ENCODE assay signal across 21 mouse cellular contexts in the genomic region with DNA sequence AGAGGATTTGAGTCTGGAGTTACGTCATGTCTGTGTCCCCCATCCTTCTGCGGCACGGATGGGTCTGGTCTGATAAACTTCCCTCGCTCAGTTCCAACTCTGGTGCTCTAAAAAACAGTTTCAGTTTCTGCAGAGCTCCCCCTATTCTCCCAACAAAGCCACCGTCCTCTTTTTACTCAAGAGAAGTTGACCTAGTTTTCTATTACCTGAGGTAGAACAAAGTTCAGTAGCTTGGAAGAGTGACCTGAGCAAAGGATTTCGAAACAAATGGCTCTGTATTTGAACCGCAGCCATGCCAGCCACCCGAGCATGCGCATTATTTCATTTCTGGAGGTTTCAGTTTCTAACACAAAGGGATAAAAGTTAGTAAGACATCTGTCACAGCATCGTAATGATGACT. TPM values are rescaled to one million over a fixed set of nuclear protein-coding genes. Genes with fewer than 3 reads are reported as not detected.
A peak's percentile ranks its signal among the peaks of the same experiment; 100 is the strongest.
DNase-seq lines count a peak whose midpoint lies in the region; ATAC-seq lines count a peak whose summit lies in the region.
"Had no signal": no experiment of that assay in that cellular context is flagged by ENCODE, and none has a peak within 500 bp of the region (broad histone marks: within the 10 kb centered on the region; RNA-seq: fewer than 3 reads in every experiment).

No protein-coding gene starts in this region.

- no peaks in the 10 kb centered on the region for H3K9me3 ChIP-seq in liver, embryonic 16.5 days (replicated peaks; ENCODE audit: control insufficient read depth, low read length)
- no peaks in the 10 kb centered on the region for H3K9me3 ChIP-seq in midbrain, embryonic 10.5 days (replicated peaks)
- H3K9me3 ChIP-seq: embryonic facial prominence, embryonic 10.5 days; limb, embryonic 15.5 days; midbrain, embryonic 13.5 days had no signal

- DNase-seq in kidney, adult 9 months = peak; percentile 66
- DNase-seq in kidney, postnatal 10 days = no peak
- peak; percentile 10 for DNase-seq in brain, adult 2 months (ENCODE audit: low read depth, low spot score)
- peak; percentile 29 for DNase-seq in kidney, postnatal 14 days
- DNase-seq in cerebellum, adult 11-12 months = no peak
- DNase-seq in right cerebral cortex, adult 2 months (ENCODE audit: low spot score in 2 of 2) = no peak
- no peak for DNase-seq in midbrain, embryonic 10.5 days (ENCODE audit: low spot score)
- DNase-seq: adrenal gland, postnatal 25 days; cerebellum, adult 2 months; gastrocnemius, postnatal 36 days; lung, postnatal 10 days; spleen, adult 18-20 months; thymus, adult 18-20 months; thymus, postnatal 4 days had no signal

- no peak overlapping the region for H3K4me3 ChIP-seq in liver, embryonic 16.5 days (ENCODE audit: low read depth, low read length)
- H3K4me3 ChIP-seq in midbrain, embryonic 10.5 days = no peak overlapping the region
- H3K4me3 ChIP-seq: embryonic facial prominence, embryonic 10.5 days; forebrain, embryonic 13.5 days; limb, embryonic 15.5 days; midbrain, embryonic 13.5 days; myocyte had no signal

- no peaks in the 10 kb centered on the region for H3K36me3 ChIP-seq in liver, embryonic 16.5 days (ENCODE audit: control insufficient read depth, insufficient read depth)
- H3K36me3 ChIP-seq in midbrain, embryonic 10.5 days = no peaks in the 10 kb centered on the region
- H3K36me3 ChIP-seq: embryonic facial prominence, embryonic 10.5 days; limb, embryonic 15.5 days; midbrain, embryonic 13.5 days had no signal

- WGBS in liver, embryonic 16.5 days (ENCODE audit: insufficient replicate concordance) = 63% methylated on average over 10 of the region's 10 CpGs
- WGBS in midbrain, embryonic 10.5 days = 92% methylated on average over 10 of the region's 10 CpGs

- no peak overlapping the region for H3K9ac ChIP-seq in liver, embryonic 16.5 days (ENCODE audit: low read depth, low read length)
- H3K9ac ChIP-seq: forebrain, embryonic 13.5 days; limb, embryonic 15.5 days; midbrain, embryonic 13.5 days had no signal

- H3K4me1 ChIP-seq in liver, embryonic 16.5 days (ENCODE audit: control insufficient read depth, low read depth, low read length) = no peaks in the 10 kb centered on the region
- H3K4me1 ChIP-seq in midbrain, embryonic 10.5 days = peaks cover 5% of the 10 kb centered on the region; the same call in 1 of the 2 replicates
- H3K4me1 ChIP-seq: embryonic facial prominence, embryonic 10.5 days; forebrain, embryonic 13.5 days; limb, embryonic 15.5 days; midbrain, embryonic 13.5 days had no signal

- H3K4me2 ChIP-seq in liver, embryonic 16.5 days (ENCODE audit: low read depth, low read length) = peak overlapping the region; percentile 40
- H3K4me2 ChIP-seq: forebrain, embryonic 13.5 days; limb, embryonic 15.5 days; midbrain, embryonic 13.5 days had no signal

- peak overlapping the region; percentile 49 for H3K27ac ChIP-seq in liver, embryonic 16.5 days (ENCODE audit: low read length)
- H3K27ac ChIP-seq in midbrain, embryonic 10.5 days (replicated peaks) = no peak overlapping the region
- H3K27ac ChIP-seq: embryonic facial prominence, embryonic 10.5 days; forebrain, embryonic 13.5 days; hindbrain, postnatal 0 days; limb, embryonic 15.5 days; midbrain, embryonic 13.5 days had no signal

- H3K27me3 ChIP-seq in liver, embryonic 16.5 days (ENCODE audit: control insufficient read depth, insufficient read depth, low read depth, low read length) = no peaks in the 10 kb centered on the region
- no peaks in the 10 kb centered on the region for H3K27me3 ChIP-seq in midbrain, embryonic 10.5 days (ENCODE audit: low read depth, poor library complexity, severe bottlenecking)
- H3K27me3 ChIP-seq: limb, embryonic 15.5 days; midbrain, embryonic 13.5 days had no signal

- peak; percentile 82 for ATAC-seq in liver, embryonic 16.5 days (ENCODE audit: low read depth)
- ATAC-seq: forebrain, embryonic 13.5 days; hindbrain, postnatal 0 days; midbrain, embryonic 13.5 days had no signal

RNA-seq across cellular contexts. Expression of a gene that starts 49.2 kb away (rescaled TPM):
- 9.2 and 9.6 TPM in 2 replicates for polyA plus RNA-seq in liver, embryonic 16.5 days (2015; fragmentation: Nextera tagmentation; extraction: Ambion mirVana)
- polyA plus RNA-seq in midbrain, embryonic 10.5 days (2016; fragmentation: Nextera tagmentation; extraction: Ambion mirVana) = 34.3 and 36.6 TPM in 2 replicates

Comparison
In these comparisons a context has a peak if more than half of its experiments do, and no peak if none do; other contexts are left out.
1. DNase-seq: peak in kidney, adult 9 months (single experiment), brain, adult 2 months (single experiment) and kidney, postnatal 14 days (single experiment); none in kidney, postnatal 10 days (single experiment), cerebellum, adult 11-12 months (single experiment), right cerebral cortex, adult 2 months (0 of 2) and midbrain, embryonic 10.5 days (single experiment).